Mouse (Mus musculus) testis, adult 2 months (tissue): ENCODE data around the gene Mcf2l.

Source experiments
- CTCF ChIP-seq: fragments of 200-500 bp; IDR thresholded peaks from 2 replicates; pipeline ENCODE4 v1.5.1; 2012; ENCODE audit warnings: low read depth, mild to moderate bottlenecking, inconsistent platforms, low read length, moderate library complexity; ENCODE audit not compliant: control insufficient read depth, insufficient read depth, insufficient replicate concordance
- POLR2A ChIP-seq: fragments of 200-500 bp; IDR thresholded peaks from 2 replicates; pipeline ENCODE4 v1.6.1; 2012; ENCODE audit warnings: low read depth, mild to moderate bottlenecking, inconsistent platforms, low read length, moderate library complexity; ENCODE audit not compliant: control insufficient read depth

DNA sequence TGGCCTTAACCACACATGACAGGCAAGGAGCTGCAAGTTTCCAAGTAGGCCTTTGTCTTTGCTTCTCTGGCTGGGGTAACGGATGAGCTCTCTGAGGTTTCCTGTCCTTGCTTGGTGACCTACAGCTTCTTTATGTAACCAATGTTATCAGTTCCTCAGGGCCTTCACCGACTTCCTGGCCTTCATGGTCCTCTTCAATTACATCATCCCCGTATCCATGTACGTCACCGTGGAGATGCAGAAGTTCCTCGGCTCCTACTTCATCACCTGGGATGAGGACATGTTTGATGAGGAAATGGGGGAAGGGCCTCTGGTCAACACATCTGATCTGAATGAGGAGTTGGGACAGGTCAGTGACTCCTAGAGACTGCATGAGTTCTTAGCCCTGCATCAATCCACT is 45.3 kb upstream of the Mcf2l start:
- no peak for TF ChIP-seq POLR2A
- no peak for TF ChIP-seq CTCF
